Mouse (Mus musculus): Measurements from ENCODE around the gene Adar.

Gene Adar

GRCm38 (mm10) chr3:89730350-89731331 is 15.8 kb downstream of the Adar start:
- DNase-seq (ENCODE audit: low spot score): peak; percentile 84

DNA sequence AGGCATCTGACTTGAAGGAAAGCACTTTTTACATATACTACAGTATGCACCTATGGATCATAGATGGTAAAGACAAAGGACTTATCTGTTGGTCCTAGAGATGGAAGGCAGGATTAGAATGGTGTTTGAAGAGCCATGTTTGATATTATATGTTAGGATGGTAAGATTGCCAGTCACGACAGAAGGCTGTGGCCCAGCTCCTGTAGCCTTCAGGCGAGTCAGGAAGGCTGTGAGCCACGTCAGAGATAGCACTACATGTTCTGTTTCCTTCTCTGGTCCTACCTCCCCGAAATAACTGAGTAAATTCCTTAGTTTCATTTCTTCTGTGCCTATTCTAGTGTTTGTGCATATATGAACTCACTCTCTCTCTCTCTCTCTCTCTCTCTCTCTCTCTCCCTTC is 17.3 kb downstream of the Adar start:
- DNase-seq (ENCODE audit: low spot score): no peak

DNA sequence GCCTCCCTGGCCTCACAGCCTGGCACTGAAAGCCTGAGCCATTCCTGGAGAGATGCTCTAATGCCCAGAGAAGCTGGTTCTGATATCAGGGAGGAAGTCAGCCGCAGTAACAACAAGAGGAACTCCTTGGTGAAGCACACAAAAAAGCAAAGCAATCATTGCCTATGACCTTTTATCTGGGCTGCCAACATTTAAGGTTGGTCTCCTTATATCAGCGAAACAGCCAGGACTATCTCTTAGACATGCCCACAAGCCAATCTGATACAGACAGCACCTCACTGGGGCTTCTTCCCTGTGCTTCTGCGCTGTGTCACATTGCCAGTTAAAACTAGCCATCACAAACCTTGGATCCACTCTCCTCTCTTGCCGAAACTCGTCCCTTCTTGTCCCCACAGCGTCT is 23.7 kb downstream of the Adar start:
- no peak for DNase-seq (ENCODE audit: low spot score)

DNA sequence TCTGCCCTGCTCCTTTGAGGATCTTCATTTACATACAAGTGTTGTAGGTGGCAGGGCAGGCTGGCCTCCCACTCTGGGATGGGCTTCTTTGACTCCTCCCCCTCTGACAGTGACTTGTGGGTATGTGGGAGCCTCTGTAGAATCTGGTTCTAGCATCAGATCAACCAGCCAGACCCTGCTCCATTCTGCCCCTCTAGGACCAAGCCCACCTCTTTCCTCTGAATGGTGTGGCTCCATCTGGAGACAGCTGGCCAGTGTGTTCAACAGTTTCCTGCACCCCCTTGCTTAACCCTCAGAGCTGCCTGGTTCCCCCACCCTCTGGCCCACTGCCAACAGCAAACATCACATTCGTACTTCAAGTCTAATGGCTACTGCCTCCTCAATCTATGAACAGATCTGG is 37.5 kb downstream of the Adar start:
- peak; percentile 65 for DNase-seq (ENCODE audit: low spot score)

- no peak for DNase-seq (ENCODE audit: low spot score)
These were observed 40.5 kb downstream of the Adar start for GRCm38 (mm10) chr3:89755283-89755682.

GRCm38 (mm10) chr3:89757851-89758250 is 43.0 kb downstream of the Adar start:
- no peak for DNase-seq (ENCODE audit: low spot score)

- DNase-seq (ENCODE audit: low spot score): no peak
These were observed 45.0 kb downstream of the Adar start for GRCm38 (mm10) chr3:89759786-89760185.

DNA sequence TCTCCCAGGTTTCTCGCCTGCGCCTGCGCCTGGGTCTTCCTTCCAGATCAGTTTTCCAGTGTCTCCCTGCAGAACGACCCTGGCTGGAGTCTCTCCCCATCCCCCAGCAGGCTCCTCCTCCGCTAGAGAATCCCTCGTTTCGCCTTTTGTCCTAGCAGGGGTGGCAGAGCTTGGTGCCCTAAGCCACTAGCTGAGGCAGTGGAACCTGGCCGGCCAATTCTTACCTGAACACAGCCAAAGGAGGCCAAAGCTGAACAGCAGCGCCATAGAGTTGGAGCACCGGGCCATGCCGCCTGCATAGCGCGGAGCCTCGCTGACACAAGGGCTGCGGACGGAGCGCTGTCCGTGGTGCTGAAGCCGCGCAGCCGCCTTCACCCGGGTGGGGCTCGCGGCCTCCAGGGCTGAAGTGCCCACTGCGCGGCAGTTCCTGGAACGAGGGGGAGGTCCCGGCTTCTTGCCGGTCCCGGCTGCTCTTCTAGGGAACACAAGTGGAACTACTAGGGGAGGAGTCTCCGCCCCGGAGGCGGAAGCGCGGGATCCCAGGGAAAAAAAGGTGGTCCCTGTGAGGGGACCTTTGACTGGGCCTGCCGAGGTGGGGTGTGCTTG is 49.4 kb downstream of the Adar start, which contains the start of gene Chrnb2:
TSS of gene Chrnb2 (minus strand) at position 514 of the 606 bp plus-strand sequence.
- DNase-seq (ENCODE audit: low spot score): peak; percentile 92

GRCm38 (mm10) chr3:89769584-89769983 is 54.8 kb downstream of the Adar start:
- DNase-seq (ENCODE audit: low spot score): no peak

DNA sequence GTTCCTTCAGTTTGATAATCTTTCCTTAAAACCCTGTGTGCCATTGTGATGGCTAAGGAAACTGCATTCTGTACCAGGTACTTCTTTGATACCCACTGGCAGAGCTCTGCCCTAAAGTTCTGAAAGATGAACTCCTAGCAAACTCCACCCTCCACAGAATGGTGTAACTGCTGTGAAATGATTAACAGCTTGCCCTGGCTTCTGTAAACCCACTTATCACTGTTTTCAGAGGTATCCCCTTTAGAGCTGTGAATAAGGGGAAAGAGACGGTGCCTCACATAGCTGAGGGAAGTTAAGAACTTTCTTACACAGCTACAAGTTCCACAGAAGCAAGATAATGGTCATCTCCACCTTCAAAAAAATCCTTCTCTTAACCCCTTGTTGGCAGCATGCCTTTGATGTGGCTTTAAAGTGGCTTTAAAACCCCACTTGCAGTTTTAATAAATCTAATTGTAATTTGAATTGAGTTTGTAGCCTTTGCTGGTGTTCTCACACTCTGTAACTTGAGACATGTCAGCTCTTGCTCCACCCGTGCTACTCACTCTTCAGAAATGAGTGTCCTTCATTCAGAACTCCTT is 55.7 kb downstream of the Adar start:
- no peak for DNase-seq (ENCODE audit: low spot score)

DNA sequence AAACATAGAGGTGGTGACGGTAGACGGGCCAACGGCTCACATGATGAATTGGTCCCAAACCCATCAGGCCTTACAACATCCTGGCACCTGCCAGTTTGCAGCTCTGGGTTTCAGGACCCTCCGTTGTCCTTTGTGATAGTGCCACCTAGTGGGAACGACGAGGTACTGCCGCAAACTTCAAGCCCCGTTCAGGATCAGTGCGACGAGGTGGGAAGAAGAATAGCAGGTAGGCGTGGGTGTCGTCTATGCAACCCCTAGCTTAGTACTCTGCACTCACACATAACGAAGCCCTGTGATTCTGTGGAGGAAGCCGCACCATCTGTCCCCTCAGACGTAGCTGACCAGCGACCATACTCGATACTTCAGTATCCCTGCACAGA is 57.8 kb downstream of the Adar start:
- peak; percentile 83 for DNase-seq (ENCODE audit: low spot score)

DNA sequence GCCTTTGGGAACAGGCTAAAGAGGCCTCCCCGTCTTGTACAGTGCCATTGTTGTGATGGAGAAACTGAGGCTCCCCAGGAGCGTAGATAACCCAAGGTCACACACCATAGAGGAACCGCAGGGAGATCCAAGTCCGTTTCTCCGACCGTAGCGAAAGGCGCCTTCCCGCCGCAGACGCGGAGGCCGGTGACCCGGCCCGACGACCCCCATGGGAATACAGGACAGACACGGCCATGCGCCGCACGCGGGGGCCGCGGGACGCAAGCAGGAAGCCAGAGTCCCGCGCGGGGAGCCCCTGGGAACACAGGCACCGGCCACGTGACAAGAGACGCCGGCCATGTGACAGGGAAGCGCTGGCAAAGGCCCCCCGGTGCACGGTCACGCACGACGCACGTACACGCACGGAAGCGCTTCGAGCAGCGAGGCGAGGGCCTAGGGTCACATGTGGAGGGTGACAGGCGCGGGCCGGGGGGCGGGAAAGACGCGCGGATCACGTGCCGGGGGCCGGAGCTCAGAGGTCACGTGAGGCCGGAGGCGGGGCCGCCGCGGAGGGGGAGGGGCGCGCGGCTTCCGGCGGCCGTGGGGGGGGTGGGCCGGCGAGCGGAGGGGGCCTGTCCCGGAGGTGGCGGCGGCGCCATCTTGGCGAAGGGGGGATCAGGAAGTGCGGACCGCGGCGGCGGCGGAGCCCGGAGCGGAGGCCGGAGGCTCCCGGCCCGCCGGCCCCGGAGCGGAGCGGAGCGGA is 58.3 kb downstream of the Adar start, which contains the start of gene Ube2q1:
TSS of gene Ube2q1 (plus strand) at position 649 of the 742 bp plus-strand sequence.
- DNase-seq (ENCODE audit: low spot score): peak; percentile 98

DNA sequence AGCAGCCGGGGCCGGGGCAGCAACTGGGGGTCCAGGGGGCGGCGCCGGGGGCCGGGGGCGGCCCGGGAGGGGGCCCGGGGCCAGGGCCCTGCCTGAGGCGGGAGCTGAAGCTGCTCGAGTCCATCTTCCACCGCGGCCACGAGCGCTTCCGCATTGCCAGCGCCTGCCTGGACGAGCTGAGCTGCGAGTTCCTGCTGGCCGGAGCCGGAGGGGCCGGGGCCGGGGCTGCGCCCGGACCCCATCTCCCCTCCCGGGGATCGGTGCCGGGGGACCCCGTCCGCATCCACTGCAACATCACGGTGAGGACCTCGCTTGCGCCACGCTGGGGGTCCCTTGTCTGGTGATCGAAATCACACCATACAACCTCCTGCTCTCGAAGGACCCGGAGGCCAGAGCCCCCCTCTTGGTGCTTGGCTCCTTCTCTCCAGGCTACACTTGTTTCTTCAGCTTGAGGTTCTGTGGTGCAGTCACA is 59.0 kb downstream of the Adar start:
- peak; percentile 70 for DNase-seq (ENCODE audit: low spot score)

DNA sequence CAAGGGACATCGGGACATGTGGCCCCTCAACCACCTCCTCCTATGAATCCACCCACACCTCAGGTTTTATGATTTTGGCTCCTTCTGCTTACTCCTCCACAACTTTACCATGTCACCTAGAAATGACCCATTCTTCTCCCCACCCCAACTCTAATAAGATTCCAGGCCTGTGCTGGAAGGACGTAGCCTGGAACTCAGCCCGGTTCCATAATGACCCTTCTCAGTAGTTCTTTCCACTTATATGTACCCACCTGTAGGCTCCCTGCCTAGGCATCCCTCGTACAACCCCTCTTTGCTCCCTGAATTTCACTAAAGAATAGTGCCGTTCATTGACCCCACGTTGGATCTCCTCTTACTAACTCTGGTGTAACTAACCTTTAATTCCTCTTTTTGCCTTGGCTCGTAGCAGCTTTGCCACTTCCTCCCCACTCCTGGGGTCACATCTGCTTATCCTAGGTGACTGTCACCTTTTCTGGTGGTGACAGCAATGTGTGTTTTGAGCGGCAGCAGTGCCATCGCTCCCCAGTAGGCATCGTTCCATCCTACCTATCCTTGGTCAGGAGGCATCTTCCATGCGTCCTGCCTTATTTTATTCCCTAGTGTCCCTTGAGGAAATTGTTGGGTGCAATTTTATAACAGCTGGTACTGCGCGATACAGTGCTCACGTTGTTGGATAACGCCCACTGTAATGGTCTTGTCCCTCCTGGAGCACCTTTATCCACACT is 59.6 kb downstream of the Adar start:
- DNase-seq (ENCODE audit: low spot score): no peak

DNA sequence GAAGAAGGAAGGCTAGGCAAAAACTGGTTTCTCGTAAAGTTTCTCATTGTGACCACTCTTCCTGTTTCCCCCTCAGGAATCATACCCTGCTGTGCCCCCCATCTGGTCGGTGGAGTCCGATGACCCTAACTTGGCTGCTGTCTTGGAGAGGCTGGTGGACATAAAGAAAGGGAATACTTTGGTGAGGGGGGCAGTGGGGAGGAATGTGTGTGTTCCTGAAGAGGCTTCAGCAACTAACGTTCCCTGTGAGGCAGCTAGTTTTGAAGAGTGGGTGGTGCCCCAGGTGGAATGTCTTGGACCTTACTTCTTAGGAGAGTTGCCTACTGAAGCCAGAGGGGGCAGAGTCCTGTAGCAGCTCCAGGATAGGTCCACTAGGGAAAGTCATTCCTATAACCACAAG is 61.2 kb downstream of the Adar start:
- DNase-seq (ENCODE audit: low spot score): no peak

DNA sequence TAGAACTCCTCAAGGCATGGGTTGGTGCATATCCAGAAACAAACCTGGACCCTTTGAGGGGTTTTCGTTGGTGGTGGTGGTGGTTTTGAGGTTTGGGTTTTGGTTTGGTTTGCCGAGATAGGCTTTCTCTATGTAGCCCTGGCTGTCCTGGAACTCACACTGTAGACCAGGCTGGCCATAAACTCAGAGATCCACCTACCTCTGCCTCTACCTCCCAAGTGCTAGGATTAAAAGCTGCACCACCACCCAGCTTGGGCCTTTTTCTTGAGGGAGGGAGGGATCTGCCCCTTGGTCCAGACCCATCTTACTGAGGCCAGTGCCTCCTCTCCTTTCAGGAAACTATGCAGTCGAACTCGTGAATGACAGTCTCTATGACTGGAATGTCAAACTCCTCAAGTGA is 65.3 kb downstream of the Adar start:
- no peak for DNase-seq (ENCODE audit: low spot score)

DNA sequence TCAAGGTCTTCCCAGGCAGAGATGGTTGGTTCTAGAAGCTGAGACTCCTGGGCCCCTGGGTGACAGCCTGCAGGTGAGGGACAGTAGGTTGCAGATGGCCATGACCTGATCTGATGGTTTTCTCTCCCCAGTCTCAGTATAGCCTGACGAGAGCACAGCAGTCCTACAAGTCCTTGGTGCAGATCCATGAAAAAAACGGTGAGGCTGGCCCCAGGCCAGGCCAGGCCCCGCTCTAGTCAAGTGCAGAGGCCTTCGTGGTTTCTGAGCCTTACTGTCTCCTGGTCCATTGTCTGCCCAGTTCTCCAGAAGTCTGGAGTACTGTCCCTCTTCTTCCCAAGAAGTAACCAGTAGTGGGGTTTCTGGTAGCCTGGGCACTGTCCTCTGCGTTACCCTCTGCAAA is 66.8 kb downstream of the Adar start:
- no peak for DNase-seq (ENCODE audit: low spot score)

DNA sequence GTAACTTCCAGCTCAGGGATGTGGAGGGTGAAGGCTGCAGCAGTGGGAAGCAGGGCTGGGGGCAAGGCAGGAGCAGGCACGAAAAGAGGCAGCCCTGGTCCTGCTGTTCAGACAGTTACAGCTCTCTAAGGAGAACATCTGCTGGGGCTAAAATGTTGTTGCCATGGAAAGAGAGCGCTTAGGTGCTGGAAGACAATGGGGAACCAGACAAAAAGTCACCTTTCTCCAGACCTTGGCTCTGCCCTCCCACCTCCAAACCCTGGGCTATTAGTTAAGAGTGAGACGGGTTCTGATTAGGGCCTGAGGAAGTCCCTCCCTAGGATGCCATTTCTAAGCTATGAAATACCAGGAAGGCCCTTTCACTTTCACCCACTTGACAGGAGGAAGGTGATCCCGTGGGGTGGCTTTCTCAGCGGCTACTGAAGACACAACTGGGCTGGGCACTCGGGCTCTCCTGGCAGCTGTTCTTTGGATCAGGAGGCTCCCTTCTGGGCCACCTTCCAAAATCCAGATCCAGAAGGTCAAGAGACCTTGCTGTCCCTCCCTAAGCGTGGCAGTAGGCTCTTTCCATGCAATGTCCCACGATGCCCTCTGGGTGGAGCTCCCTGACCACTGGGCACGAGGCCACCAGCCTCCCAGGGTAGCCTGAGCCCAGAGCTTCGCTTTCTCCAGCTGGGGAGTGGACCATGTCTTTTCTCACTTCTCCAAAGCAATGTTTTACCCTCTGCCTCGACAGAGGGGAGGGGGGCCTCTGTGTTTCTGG is 70.3 kb downstream of the Adar start:
- DNase-seq (ENCODE audit: low spot score): peak; percentile 93

GRCm38 (mm10) chr3:89786275-89786674 is 71.5 kb downstream of the Adar start:
- no peak for DNase-seq (ENCODE audit: low spot score)

DNA sequence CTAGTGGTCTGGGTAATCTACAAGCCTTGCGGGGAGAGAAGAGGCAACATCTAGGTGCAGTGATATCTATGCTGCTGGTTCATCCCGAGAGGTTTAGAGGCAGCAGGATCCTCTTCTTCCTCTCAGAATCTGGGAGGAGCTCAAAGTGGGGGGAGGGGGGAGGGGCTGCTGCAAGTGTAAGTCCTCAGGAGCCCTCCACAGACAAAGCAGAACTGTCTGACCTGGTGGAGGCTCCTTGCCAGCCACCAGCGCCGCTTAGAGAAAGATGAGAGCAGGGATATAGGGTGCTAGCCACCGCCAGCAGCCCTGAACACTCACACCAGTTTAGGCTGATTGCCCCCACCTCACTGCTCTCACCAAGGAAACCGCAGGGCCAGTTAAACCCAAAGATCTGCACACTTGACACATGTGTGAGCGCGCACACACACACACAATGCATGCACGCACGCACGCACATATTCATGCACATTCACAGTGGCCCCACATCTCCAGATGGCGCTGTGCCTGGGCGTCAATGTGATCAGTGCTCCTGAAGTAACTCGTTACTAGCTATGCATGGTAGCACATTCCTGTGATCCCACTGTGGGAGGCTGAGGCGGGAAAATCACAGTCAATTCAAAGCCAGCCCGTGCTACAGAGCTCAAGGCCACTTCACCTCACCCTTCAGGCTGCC is 74.0 kb downstream of the Adar start:
- DNase-seq (ENCODE audit: low spot score): no peak

All from testis, postnatal 10 days (tissue).